Mouse (Mus musculus): ENCODE measurements around the gene Hmox1. TPM values are rescaled to one million over a fixed set of nuclear protein-coding genes. Genes with fewer than 3 reads are reported as not detected.

Hmox1 gene
- polyA plus RNA-seq, 2 experiments = 18.5 to 32.2 TPM

GRCm38 (mm10) chr8:75088989-75089881 lies 4.2 kb upstream of the Hmox1 start:
- DNase-seq (ENCODE audit: low spot score) (peak; percentile 91), ATAC-seq (ENCODE audit: low FRiP score, low read depth) (peak; percentile 67)
- Histone ChIP-seq H3K4me3 (replicated peaks; ENCODE audit: low read length) (no peak overlapping the region; the same call in 1 of the 2 replicates), H3K4me1 (ENCODE audit: control insufficient read depth, insufficient read depth, low read length) (peaks cover 3% of the 10 kb centered on the region; the same call in 1 of the 2 replicates), H3K27ac (replicated peaks; ENCODE audit: low read depth, low read length) (peak overlapping the region; percentile 15; the same call in 1 of the 2 replicates), H3K9ac (ENCODE audit: low read depth, low read length, severe bottlenecking) (peak overlapping the region; percentile 38; the same call in 1 of the 2 replicates), H3K4me2 (replicated peaks; ENCODE audit: low read depth, low read length, severe bottlenecking) (peak overlapping the region; percentile 20; the same call in 1 of the 2 replicates), H3K36me3 (ENCODE audit: control insufficient read depth, insufficient read depth, low read length) (no peaks in the 10 kb centered on the region), H3K9me3 (ENCODE audit: control insufficient read depth, low read length) (no peaks in the 10 kb centered on the region), H3K27me3 (ENCODE audit: control insufficient read depth, insufficient read depth, low read length) (no peaks in the 10 kb centered on the region)
- 17% methylated on average over 6 of the region's 6 CpGs for WGBS
- no peak for TF ChIP-seq POLR2A (IDR thresholded peaks at IDR 0.05; ENCODE audit: borderline replicate concordance, extremely low read depth, insufficient read depth, insufficient read length)

- H3K4me1 ChIP-seq (ENCODE audit: control insufficient read depth, insufficient read depth, low read length) = peaks cover 3% of the 10 kb centered on the region; the same call in 1 of the 2 replicates
- no peaks in the 10 kb centered on the region for H3K9me3 ChIP-seq (ENCODE audit: control insufficient read depth, low read length)
- WGBS = 86% methylated on average over 4 of the region's 4 CpGs
- no peak overlapping the region for H3K27ac ChIP-seq (replicated peaks; ENCODE audit: low read depth, low read length)
- no peaks in the 10 kb centered on the region for H3K36me3 ChIP-seq (ENCODE audit: control insufficient read depth, insufficient read depth, low read length)
- H3K27me3 ChIP-seq (ENCODE audit: control insufficient read depth, insufficient read depth, low read length) = no peaks in the 10 kb centered on the region
- H3K9ac ChIP-seq (ENCODE audit: low read depth, low read length, severe bottlenecking) = no peak overlapping the region
- DNase-seq (ENCODE audit: low spot score) = no peak
- H3K4me3 ChIP-seq (replicated peaks; ENCODE audit: low read length) = no peak overlapping the region
- no peak overlapping the region for H3K4me2 ChIP-seq (replicated peaks; ENCODE audit: low read depth, low read length, severe bottlenecking)
- TF ChIP-seq POLR2A (IDR thresholded peaks at IDR 0.05; ENCODE audit: borderline replicate concordance, extremely low read depth, insufficient read depth, insufficient read length) = no peak
- no peak for ATAC-seq (ENCODE audit: low FRiP score, low read depth)
These were observed 2.5 kb upstream of the Hmox1 start for GRCm38 (mm10) chr8:75090781-75091365.

- DNase-seq (ENCODE audit: low spot score) (no peak), ATAC-seq (ENCODE audit: low FRiP score, low read depth) (no peak)
- H3K4me2 ChIP-seq (replicated peaks; ENCODE audit: low read depth, low read length, severe bottlenecking) = no peak overlapping the region
- no peak for TF ChIP-seq POLR2A (IDR thresholded peaks at IDR 0.05; ENCODE audit: borderline replicate concordance, extremely low read depth, insufficient read depth, insufficient read length)
- H3K36me3 ChIP-seq (ENCODE audit: control insufficient read depth, insufficient read depth, low read length) = peaks cover 7% of the 10 kb centered on the region
- no peak overlapping the region for H3K27ac ChIP-seq (replicated peaks; ENCODE audit: low read depth, low read length)
- H3K4me1 ChIP-seq (ENCODE audit: control insufficient read depth, insufficient read depth, low read length) = no peaks in the 10 kb centered on the region
- WGBS = 83% methylated on average over 4 of the region's 4 CpGs
- no peaks in the 10 kb centered on the region for H3K27me3 ChIP-seq (ENCODE audit: control insufficient read depth, insufficient read depth, low read length)
- H3K4me3 ChIP-seq (replicated peaks; ENCODE audit: low read length) = no peak overlapping the region
- H3K9me3 ChIP-seq (ENCODE audit: control insufficient read depth, low read length) = no peaks in the 10 kb centered on the region
- H3K9ac ChIP-seq (ENCODE audit: low read depth, low read length, severe bottlenecking) = no peak overlapping the region
These were observed 9.5 kb downstream of the Hmox1 start for GRCm38 (mm10) chr8:75102956-75103355.

GRCm38 (mm10) chr8:75103376-75103878 lies 10.0 kb downstream of the Hmox1 start:
- Histone ChIP-seq H3K9me3 (ENCODE audit: control insufficient read depth, low read length) (no peaks in the 10 kb centered on the region), H3K27ac (replicated peaks; ENCODE audit: low read depth, low read length) (no peak overlapping the region), H3K4me1 (ENCODE audit: control insufficient read depth, insufficient read depth, low read length) (no peaks in the 10 kb centered on the region), H3K36me3 (ENCODE audit: control insufficient read depth, insufficient read depth, low read length) (peaks cover 7% of the 10 kb centered on the region), H3K4me2 (replicated peaks; ENCODE audit: low read depth, low read length, severe bottlenecking) (no peak overlapping the region), H3K9ac (ENCODE audit: low read depth, low read length, severe bottlenecking) (no peak overlapping the region), H3K27me3 (ENCODE audit: control insufficient read depth, insufficient read depth, low read length) (no peaks in the 10 kb centered on the region), H3K4me3 (replicated peaks; ENCODE audit: low read length) (no peak overlapping the region)
- ATAC-seq (ENCODE audit: low FRiP score, low read depth) (no peak), DNase-seq (ENCODE audit: low spot score) (no peak)
- 67% methylated on average over 8 of the region's 8 CpGs for WGBS
- TF ChIP-seq POLR2A (IDR thresholded peaks at IDR 0.05; ENCODE audit: borderline replicate concordance, extremely low read depth, insufficient read depth, insufficient read length) = no peak

- H3K9me3 ChIP-seq (ENCODE audit: control insufficient read depth, low read length) = no peaks in the 10 kb centered on the region
- ATAC-seq (ENCODE audit: low FRiP score, low read depth) = peak; percentile 71
- no peak for TF ChIP-seq POLR2A (IDR thresholded peaks at IDR 0.05; ENCODE audit: borderline replicate concordance, extremely low read depth, insufficient read depth, insufficient read length)
- DNase-seq (ENCODE audit: low spot score) = peak; percentile 73
- H3K27ac ChIP-seq (replicated peaks; ENCODE audit: low read depth, low read length) = peak overlapping the region; percentile 91
- H3K4me1 ChIP-seq (ENCODE audit: control insufficient read depth, insufficient read depth, low read length) = peaks cover 16% of the 10 kb centered on the region
- under 1% methylated on average over 9 of the region's 9 CpGs for WGBS
- no peaks in the 10 kb centered on the region for H3K27me3 ChIP-seq (ENCODE audit: control insufficient read depth, insufficient read depth, low read length)
- peak overlapping the region; percentile 76 for H3K4me3 ChIP-seq (replicated peaks; ENCODE audit: low read length)
- peak overlapping the region; percentile 80 for H3K9ac ChIP-seq (ENCODE audit: low read depth, low read length, severe bottlenecking)
- peaks cover 26% of the 10 kb centered on the region for H3K36me3 ChIP-seq (ENCODE audit: control insufficient read depth, insufficient read depth, low read length)
- H3K4me2 ChIP-seq (replicated peaks; ENCODE audit: low read depth, low read length, severe bottlenecking) = peak overlapping the region; percentile 73
These were observed 15.3 kb downstream of the Hmox1 start for GRCm38 (mm10) chr8:75108527-75109235.

Data from limb, embryonic 14.5 days (tissue).